Mouse (Mus musculus): ENCODE measurements around the gene Tgm3. TPM values are rescaled to one million over a fixed set of nuclear protein-coding genes. Genes with fewer than 3 reads are reported as not detected.

The Tgm3 gene
- under 1 TPM in 1 of 2 experiments, not detected in 1; 0.21 TPM for total RNA-seq (2021)
- long read RNA-seq, experiment 1, partial matches to known transcripts = 2 of 2 reads
- long read RNA-seq, experiment 1, other reads (novel, unspliced or antisense) = 0 of 2 reads
- long read RNA-seq, experiment 2 = 0 reads

GRCm38 (mm10) chr2:130012026-130012425 is at the start of gene Tgm3:
Gene Tgm3, plus strand, starts transcription at chr2:130012349.
- no peak for DNase-seq (ENCODE audit: low spot score in 2 of 2)

GRCm38 (mm10) chr2:129980608-129981007 is 31.5 kb upstream of the Tgm3 start:
- DNase-seq (ENCODE audit: low spot score in 2 of 2) = no peak

DNA sequence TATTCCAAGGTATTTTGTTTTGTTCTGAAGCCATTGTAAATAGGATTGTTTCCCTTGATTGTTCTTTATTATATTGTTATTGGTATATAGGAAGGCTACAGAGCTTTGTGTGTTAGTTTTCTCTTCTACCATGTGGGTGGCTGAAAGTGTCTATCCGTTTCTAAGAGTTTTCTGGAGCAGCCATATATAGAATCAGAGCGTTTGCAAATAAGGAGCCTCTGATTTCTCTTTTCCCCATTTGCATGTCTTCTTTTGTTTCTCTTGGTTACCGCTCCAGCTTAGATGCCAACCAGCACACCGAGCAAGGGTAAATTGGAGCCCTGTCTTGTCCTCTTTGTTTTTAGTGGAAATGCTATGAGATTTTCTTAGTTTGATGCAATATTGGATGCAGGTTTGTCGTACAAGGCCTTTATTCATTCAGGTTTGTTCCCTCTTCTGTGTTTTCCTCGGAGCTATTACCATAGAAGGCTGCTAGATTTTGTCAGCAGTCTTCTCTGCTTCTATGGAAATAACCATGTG is 24.6 kb upstream of the Tgm3 start:
- DNase-seq (ENCODE audit: low spot score in 2 of 2) = no peak

DNA sequence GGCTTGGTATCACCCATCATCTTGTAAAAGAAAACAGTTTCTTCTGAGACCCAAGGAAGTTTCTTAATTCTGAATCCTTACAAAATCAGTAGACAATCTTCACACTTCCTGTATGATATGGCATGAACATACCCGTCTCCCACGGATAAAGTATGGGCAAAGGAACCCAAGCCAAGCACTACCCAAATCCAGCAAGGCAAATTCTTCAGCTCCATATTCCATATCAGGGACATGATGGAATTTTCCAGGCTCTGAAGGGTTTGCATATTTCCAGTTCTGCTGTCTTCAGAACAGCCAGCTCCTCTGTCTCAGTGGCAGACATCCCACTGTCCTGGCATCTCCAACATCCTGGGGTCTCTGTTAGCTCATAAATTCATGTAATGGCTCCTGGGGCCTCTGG is 22.5 kb upstream of the Tgm3 start:
- no peak for DNase-seq (ENCODE audit: low spot score in 2 of 2)

- no peak for DNase-seq (ENCODE audit: low spot score in 2 of 2)
Measured at GRCm38 (mm10) chr2:129994468-129994867, 17.7 kb upstream of the Tgm3 start.

GRCm38 (mm10) chr2:129998476-129998875 is 13.7 kb upstream of the Tgm3 start:
- DNase-seq (ENCODE audit: low spot score in 2 of 2) = no peak

DNA sequence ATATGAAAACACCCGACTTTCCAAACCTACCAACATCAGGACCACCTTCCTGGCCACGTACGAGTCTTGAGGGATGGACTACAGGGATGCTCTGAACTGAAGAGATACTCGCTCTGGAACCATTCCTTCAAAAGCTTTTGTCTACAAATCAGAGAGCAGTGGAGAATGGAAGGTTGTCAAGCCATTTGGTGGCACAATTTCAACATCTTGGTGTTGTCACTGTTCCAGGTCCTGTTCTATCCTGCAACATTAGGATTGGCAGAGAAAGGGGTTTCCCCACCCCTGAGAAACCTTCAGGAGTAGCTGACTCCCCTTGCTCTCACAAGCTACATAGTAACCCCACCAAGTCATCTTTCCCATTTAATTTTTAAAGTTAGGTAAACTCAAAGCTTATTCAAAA is 12.9 kb upstream of the Tgm3 start:
- DNase-seq (ENCODE audit: low spot score in 2 of 2) = no peak

DNA sequence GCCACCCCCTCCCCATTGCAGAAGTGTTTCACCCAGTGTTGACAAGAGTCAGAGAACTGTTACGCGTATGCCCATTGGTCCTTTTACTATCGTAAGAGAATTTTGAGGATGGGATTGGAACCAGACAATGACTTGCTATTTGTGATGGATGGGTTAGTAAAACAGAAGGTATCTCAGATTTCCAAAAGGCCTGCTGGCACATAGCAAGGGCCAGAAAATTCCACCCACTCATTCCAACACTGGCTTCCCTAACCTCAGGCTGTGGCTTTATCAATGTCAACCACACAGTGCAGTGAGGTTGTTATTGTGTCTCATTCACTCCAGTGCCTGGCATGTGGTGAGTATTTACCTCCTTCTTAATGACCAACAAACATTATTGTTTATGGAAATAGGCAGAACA is 11.5 kb upstream of the Tgm3 start:
- no peak for DNase-seq (ENCODE audit: low spot score in 2 of 2)

- no peak for DNase-seq (ENCODE audit: low spot score in 2 of 2)
Measured at GRCm38 (mm10) chr2:130004046-130004445, 8.1 kb upstream of the Tgm3 start.

DNA sequence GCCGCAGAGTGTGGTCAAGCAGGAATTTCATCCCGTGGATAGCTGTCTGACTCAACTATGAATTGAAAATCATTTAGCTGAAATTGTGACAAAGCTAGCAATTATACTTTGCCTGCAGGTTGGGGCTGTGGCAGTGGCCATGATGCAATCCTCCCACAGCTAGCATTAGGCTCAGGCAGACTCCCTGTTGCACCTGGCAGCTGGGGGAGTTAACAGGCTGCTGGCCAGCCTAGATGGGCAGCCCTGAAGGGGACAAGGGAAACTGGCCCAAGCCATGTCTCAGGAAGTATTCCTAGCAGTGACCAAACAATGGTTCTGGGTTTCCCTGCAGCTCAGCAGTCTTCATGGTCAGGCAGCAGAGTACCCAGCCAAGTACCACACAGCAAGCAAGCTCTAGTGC is 2.8 kb upstream of the Tgm3 start:
- no peak for DNase-seq (ENCODE audit: low spot score in 2 of 2)

DNA sequence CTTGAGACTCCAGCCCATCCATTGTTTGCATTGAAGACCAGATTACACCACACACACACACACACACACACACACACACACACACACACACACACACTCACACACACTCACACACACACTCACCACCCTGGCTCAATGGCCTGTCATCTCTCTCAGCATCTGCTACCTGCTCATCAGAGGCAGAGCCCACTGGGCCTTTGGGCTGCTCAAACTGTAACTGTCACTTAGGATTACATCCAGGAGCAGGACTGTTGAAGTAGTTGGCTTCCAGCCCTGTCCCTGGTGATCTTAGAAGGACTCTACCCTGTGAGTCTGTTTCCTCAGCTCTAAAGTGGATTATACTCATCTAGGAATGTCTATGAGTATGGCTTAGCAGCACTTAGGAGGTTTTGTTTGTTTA is 1.5 kb downstream of the Tgm3 start:
- no peak for DNase-seq (ENCODE audit: low spot score in 2 of 2)

DNA sequence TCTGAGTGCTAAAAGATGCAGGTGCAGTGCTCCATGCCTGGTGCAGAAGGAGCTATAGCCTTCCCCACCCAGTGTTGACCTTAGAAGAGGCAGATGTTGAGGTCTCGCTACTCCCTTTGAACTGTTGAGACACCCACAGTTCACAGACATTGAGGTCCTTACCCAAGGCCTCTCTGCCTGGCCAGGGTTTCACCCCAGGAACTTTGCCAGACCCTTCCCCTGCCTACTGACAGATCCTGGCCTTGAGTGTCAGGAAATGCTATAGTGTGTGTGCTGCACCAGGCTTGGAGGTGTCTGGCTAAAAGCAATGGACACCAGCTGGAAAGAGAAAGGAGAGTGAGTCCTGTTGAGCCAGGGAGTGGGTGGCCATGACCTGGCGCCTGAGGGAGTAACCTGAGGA is 3.0 kb downstream of the Tgm3 start:
- DNase-seq (ENCODE audit: low spot score in 2 of 2) = no peak

GRCm38 (mm10) chr2:130018084-130018483 is 5.9 kb downstream of the Tgm3 start:
- no peak for DNase-seq (ENCODE audit: low spot score in 2 of 2)

DNA sequence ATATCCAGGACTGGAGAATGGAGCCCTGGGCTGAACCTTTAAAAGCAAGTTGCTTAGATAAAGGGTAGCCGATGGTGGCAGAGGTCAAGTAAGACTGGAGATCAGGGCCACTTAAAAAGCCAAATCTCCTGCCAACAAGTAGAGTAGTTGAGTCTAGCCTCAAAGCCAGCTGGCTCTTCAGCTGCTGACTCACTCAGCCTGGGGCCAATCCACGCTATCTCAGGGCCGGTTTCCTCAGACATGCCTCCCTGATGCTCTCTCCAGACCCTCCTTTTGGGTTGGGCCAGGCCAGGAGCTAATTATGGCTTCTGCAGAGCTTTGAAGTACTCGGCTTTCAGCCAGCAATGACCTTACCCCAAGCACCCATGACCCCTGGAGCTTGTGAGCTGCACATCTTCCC is 15.7 kb downstream of the Tgm3 start:
- DNase-seq (ENCODE audit: low spot score in 2 of 2) = no peak

GRCm38 (mm10) chr2:130029826-130030225 is 17.7 kb downstream of the Tgm3 start:
- no peak for DNase-seq (ENCODE audit: low spot score in 2 of 2)

- no peak for DNase-seq (ENCODE audit: low spot score in 2 of 2)
Measured at GRCm38 (mm10) chr2:130032661-130033060, 20.5 kb downstream of the Tgm3 start.

DNA sequence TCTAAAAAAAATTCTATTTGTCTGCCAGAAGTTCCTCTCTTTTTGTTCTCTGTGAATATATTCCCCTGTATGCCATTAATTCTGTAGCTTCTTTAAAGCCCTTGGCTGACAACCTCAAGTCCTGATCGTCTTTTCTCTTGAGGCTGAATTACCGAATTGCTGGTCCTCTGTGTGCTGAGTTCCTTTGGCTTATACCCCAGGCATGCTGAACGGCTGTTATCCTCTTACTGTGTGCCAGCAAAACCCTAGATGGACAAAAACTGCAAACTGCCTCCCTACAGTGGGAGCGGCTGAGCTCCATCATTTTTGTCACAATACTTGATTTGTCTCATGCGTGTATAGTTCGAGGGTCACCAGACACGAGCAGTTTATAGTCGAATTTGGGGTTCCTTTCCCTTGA is 24.7 kb downstream of the Tgm3 start:
- no peak for DNase-seq (ENCODE audit: low spot score in 2 of 2)

- no peak for DNase-seq (ENCODE audit: low spot score in 2 of 2)
Measured at GRCm38 (mm10) chr2:130038971-130039370, 26.8 kb downstream of the Tgm3 start.

GRCm38 (mm10) chr2:130040190-130040886 is 28.2 kb downstream of the Tgm3 start:
- DNase-seq (ENCODE audit: low spot score in 2 of 2) = no peak

DNA sequence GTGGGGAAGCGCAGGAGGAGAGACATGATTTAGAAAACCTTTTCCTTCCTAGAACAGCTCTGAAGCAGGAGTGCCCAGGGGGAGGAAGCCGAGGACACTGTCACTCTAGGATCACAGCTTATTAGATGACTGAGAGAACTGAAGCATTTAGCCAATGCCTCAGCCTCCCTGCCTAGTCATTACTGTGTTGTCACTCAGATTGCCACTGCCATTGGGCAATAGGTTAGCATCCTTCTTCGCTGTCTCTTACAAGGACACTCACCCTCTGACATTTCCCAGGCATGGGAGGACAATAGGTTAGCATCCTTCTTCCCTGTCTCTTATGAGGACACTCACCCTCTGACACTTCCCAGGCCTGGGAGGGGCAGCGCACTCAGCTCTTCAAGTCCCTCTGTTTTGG is 31.7 kb downstream of the Tgm3 start:
- no peak for DNase-seq (ENCODE audit: low spot score in 2 of 2)

DNA sequence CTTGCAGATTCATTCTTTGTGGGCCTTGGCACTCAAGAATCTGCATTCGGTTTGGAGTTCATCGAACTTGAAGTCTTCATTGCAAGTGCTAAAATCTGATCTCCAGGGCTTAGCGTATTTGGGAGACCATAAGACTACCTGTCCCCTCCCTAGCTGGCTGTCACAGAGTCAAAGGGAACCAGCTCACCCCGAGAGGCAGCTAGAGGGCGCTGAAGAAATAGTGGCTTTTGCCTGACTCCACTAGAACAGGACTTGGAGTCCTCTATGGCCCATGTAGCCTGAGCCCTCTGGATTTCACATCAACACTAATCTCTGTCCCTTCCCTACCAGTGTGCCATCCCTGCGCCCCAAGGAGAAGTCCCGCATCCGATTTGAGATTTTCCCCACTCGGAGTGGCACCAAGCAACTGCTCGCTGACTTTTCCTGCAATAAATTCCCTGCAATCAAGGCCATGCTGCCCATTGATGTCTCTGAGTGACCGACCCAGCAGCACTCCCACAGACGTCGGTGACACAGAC is 35.8 kb downstream of the Tgm3 start:
- no peak for DNase-seq (ENCODE audit: low spot score in 2 of 2)

- no peak for DNase-seq (ENCODE audit: low spot score in 2 of 2)
Measured at GRCm38 (mm10) chr2:130048792-130049191, 36.6 kb downstream of the Tgm3 start.

GRCm38 (mm10) chr2:130058149-130058548 is 46.0 kb downstream of the Tgm3 start:
- no peak for DNase-seq (ENCODE audit: low spot score in 2 of 2)

All from gastrocnemius, postnatal 4 days (tissue).